Mouse (Mus musculus): ENCODE results near the gene Tas1r3.
A peak's percentile ranks its signal among the peaks of the same experiment; 100 is the strongest.

Tas1r3 gene

DNA sequence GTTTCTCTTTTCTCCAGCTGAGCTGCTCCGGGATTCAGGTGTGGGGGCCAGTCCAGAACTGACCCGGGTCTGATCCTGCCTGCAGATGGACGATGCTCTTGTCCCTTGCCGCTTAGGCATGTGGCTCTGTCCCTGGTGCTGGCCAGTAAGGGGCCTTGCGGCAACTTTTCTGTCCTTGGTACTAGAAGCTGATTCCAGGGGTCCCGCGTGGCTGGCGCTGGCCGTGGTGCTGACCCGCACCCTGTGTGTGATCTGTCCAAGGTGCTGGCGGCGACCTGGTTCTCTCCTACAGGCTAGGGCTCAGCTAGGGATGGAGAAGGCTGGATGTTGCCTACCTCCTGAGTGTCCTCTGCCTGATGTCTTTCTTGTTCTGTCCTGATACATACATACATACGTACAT lies 3.8 kb downstream of the Tas1r3 start:
- no peaks in the 10 kb centered on the region for H3K27me3 ChIP-seq (ENCODE audit: control insufficient read depth, insufficient read depth, low read length, poor library complexity, severe bottlenecking)
- DNase-seq (ENCODE audit: low read depth, low spot score), result peak; percentile 21
- H3K36me3 ChIP-seq (ENCODE audit: control insufficient read depth, insufficient read depth, low read length, poor library complexity, severe bottlenecking), result no peaks in the 10 kb centered on the region; the same call in none of the 2 replicates

DNA sequence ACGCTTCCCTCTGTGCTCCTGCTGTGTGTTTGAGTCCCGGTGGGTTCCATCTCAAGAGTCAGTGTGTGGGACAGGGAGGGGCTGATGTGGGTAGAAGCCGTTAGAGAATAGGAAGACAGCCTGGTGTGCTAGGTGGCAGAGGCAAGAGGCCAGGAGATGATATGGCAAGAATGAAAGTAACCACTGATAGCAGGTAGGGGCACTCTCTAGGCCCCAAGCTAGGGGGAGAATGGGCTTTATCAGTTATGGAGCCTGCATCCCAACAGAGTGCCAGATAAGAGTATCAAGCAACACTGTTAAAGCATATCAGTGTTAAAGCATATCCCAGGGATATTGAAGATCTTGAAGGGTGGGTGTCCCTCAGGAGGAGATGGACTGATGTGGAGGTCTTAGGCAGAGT lies 6.3 kb downstream of the Tas1r3 start:
- no peak for DNase-seq (ENCODE audit: low read depth, low spot score)
- H3K36me3 ChIP-seq (ENCODE audit: control insufficient read depth, insufficient read depth, low read length, poor library complexity, severe bottlenecking), result no peaks in the 10 kb centered on the region; the same call in none of the 2 replicates
- no peaks in the 10 kb centered on the region for H3K27me3 ChIP-seq (ENCODE audit: control insufficient read depth, insufficient read depth, low read length, poor library complexity, severe bottlenecking)

DNA sequence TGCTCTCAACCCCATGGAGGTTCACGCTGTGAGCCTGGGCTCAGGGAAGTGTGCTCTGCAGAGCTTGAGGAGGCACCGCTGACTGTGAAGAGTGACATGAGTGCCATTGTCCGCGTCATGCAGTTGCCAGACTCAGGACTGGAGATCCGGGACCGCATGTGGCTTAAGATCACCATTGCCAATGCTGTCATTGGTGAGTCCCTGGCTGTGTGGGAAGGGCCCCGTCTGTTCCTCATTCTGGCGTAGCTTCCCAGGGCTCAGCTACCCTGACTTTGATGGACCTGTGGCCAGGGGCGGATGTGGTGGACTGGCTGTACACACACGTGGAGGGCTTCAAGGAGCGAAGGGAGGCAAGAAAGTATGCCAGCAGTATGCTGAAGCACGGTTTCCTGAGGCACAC lies 7.1 kb downstream of the Tas1r3 start:
- no peaks in the 10 kb centered on the region for H3K27me3 ChIP-seq (ENCODE audit: control insufficient read depth, insufficient read depth, low read length, poor library complexity, severe bottlenecking)
- DNase-seq (ENCODE audit: low read depth, low spot score), result no peak
- no peaks in the 10 kb centered on the region; the same call in none of the 2 replicates for H3K36me3 ChIP-seq (ENCODE audit: control insufficient read depth, insufficient read depth, low read length, poor library complexity, severe bottlenecking)

DNA sequence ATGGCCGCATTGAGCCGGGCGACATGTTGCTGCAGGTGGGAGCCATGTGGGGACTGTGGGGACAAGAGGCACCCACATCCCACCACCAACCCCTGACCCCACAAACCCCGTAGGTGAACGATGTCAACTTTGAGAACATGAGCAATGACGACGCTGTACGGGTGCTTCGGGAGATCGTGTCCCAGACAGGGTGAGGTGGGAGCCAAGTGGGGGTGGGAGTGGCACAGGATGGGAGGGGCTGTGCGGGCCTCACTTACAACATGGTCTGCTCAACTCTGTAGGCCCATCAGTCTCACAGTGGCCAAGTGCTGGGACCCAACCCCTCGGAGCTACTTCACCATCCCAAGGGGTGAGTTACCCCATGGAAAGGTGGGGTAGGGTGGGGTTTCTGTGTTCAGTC lies 8.2 kb downstream of the Tas1r3 start:
- DNase-seq (ENCODE audit: low read depth, low spot score), result no peak
- Histone ChIP-seq H3K27me3 (ENCODE audit: control insufficient read depth, insufficient read depth, low read length, poor library complexity, severe bottlenecking) (no peaks in the 10 kb centered on the region), H3K36me3 (ENCODE audit: control insufficient read depth, insufficient read depth, low read length, poor library complexity, severe bottlenecking) (no peaks in the 10 kb centered on the region; the same call in 1 of the 2 replicates)

DNA sequence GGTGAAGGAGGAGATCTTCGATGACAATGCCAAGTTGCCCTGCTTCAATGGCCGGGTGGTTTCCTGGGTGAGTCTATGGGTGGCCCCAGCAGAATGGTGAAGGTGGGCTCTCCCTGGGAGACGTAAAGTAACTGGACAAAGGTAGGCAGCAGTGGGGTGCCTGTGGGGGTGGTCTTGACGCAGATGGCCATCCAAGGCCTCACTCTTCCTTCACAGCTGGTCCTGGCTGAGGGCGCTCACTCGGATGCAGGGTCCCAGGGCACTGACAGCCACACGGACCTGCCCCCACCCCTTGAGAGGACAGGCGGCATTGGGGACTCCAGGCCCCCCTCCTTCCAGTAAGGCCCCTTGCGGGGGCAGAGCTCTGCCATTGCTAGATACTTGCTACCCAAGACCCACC lies 9.7 kb downstream of the Tas1r3 start:
- Histone ChIP-seq H3K36me3 (ENCODE audit: control insufficient read depth, insufficient read depth, low read length, poor library complexity, severe bottlenecking) (no peaks in the 10 kb centered on the region; the same call in 1 of the 2 replicates), H3K27me3 (ENCODE audit: control insufficient read depth, insufficient read depth, low read length, poor library complexity, severe bottlenecking) (no peaks in the 10 kb centered on the region)
- DNase-seq (ENCODE audit: low read depth, low spot score), result no peak

DNA sequence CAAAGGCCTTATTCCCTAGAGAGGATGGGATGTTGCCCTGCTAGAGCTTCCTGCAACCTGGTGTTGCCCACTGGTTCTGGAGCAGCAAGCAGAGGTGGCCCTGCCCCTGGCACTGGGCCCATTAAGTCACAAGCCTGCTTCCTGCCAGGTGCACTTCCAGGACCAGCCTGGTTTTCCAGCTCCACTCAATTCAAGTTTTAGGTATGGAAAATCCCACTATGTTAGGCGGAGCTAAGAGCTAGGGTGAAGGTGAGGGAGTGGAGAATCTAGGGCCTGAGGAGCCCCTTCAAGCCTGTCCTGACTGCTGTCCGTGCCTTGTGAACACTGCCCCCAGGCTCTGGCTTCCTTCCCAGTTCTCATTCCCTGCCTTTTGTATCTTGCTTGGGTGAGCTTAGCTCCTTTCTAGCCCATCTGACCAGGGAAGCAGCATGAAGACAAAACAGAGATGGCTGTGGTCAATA lies 11.2 kb downstream of the Tas1r3 start:
- Histone ChIP-seq H3K27me3 (ENCODE audit: control insufficient read depth, insufficient read depth, low read length, poor library complexity, severe bottlenecking) (no peaks in the 10 kb centered on the region), H3K36me3 (ENCODE audit: control insufficient read depth, insufficient read depth, low read length, poor library complexity, severe bottlenecking) (no peaks in the 10 kb centered on the region; the same call in 1 of the 2 replicates)
- no peak for DNase-seq (ENCODE audit: low read depth, low spot score)

DNA sequence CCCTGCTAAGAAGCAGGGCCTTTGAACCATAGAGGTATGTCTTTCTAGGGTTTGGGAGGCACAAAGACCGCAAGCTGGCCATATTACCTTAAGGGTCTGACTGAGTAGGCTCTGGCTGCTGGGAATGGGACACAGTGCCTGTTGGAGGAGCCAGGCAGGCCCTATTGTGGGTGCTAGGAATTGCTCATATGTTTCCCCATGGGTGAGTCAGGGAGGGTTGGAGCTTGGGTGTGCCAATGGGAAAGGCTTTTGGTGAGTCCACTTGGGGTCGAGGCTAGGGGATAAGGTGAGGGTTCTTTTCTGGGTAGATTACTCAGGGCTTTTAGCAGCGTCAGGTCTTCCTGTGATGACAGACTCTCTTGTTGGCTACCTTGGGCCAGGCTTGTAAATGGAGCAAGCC lies 11.8 kb downstream of the Tas1r3 start:
- no peak for DNase-seq (ENCODE audit: low read depth, low spot score)
- no peaks in the 10 kb centered on the region; the same call in 1 of the 2 replicates for H3K36me3 ChIP-seq (ENCODE audit: control insufficient read depth, insufficient read depth, low read length, poor library complexity, severe bottlenecking)

DNA sequence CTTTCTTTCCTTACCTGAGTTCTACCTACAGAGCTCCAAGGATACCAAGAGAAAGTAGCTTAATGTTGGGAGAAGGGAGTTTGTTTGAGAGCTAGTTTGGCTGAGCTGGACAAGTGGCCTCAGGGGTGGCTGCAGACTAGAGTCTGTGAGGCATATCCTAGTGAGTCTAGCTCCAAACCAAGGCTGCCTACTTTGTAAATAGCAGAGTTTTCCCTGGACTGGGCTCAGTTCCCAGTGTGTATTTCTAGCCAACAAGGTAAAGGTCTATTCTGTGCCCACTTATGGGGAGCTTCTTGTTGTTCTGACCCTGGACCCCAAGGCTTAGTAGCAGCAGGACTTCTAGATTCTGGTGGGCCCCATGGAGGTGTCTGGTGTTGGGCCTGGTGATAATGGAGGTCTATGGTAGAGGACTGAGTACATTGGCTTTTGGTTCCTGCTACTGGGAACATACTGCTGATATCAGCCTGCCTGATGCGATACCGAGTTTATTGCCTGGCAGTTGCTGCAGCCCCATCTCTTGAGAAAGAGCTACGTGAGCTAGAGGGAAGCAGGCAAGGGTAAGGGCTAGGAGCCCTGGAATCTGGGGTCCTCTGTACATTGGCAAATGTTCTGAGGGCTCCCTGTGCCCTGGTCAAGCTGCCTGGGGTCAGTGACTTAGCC lies 13.2 kb downstream of the Tas1r3 start:
- Histone ChIP-seq H3K36me3 (ENCODE audit: control insufficient read depth, insufficient read depth, low read length, poor library complexity, severe bottlenecking) (no peaks in the 10 kb centered on the region), H3K27me3 (ENCODE audit: control insufficient read depth, insufficient read depth, low read length, poor library complexity, severe bottlenecking) (no peaks in the 10 kb centered on the region)
- DNase-seq (ENCODE audit: low read depth, low spot score), result no peak

More for the DNA sequence above, 11.8 kb downstream of the Tas1r3 start:
- no peaks in the 10 kb centered on the region for H3K27me3 ChIP-seq (ENCODE audit: control insufficient read depth, insufficient read depth, low read length, poor library complexity, severe bottlenecking)

DNA sequence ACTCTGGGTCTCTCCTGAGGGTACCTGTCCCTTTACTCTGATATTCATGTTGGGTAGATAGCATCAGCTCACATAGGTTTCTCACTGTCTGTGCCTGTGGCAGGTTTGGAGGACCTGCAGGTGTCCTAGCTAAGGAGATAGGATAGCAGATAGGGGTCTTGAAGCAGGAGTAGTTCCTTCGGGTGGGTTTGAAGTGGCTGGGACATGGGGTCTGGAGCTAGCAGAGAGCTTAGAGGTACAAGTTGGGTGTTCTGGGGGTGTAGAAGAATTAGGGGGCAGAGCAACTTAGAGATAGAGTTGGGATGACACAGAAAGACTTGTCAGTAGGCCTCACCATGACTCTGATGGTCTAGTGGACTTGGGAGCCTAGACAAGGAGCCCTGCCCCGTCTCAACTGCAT lies 13.8 kb downstream of the Tas1r3 start:
- DNase-seq (ENCODE audit: low read depth, low spot score), result no peak
- no peaks in the 10 kb centered on the region for H3K36me3 ChIP-seq (ENCODE audit: control insufficient read depth, insufficient read depth, low read length, poor library complexity, severe bottlenecking)
- no peaks in the 10 kb centered on the region for H3K27me3 ChIP-seq (ENCODE audit: control insufficient read depth, insufficient read depth, low read length, poor library complexity, severe bottlenecking)

DNA sequence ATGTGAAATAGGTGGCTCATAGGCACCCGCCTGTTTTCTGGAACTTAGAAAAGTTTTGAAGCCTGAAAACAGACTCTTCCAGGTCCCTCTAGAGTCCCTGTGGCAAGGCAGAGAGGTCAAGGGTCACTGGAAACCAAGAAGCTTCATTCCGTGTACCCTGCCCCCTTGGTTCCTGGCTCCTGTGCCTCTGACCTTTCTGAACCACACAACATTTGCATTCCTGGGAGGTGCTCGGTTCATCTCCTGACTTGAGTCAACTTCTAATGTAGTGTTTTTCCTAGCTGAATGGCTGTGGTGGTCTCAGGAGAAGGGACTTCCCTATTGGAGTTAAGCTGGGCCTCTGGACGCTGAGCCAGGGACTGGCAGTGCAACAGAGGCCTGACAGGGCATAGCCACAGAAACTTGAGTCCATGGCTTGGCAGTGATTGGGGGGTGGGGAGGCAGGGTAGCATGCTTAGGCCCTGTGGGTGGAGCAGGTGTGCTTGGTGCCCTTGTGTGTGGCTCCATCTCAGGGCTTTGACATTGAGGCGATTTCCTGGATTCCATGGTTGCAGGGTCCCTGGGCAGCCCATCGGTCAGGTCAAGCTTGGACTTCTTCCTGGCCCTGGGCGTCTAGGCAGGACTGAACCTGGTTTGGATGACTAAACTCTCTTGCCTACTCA lies 14.6 kb downstream of the Tas1r3 start:
- H3K27me3 ChIP-seq (ENCODE audit: control insufficient read depth, insufficient read depth, low read length, poor library complexity, severe bottlenecking), result no peaks in the 10 kb centered on the region
- H3K36me3 ChIP-seq (ENCODE audit: control insufficient read depth, insufficient read depth, low read length, poor library complexity, severe bottlenecking), result no peaks in the 10 kb centered on the region
- no peak for DNase-seq (ENCODE audit: low read depth, low spot score)

DNA sequence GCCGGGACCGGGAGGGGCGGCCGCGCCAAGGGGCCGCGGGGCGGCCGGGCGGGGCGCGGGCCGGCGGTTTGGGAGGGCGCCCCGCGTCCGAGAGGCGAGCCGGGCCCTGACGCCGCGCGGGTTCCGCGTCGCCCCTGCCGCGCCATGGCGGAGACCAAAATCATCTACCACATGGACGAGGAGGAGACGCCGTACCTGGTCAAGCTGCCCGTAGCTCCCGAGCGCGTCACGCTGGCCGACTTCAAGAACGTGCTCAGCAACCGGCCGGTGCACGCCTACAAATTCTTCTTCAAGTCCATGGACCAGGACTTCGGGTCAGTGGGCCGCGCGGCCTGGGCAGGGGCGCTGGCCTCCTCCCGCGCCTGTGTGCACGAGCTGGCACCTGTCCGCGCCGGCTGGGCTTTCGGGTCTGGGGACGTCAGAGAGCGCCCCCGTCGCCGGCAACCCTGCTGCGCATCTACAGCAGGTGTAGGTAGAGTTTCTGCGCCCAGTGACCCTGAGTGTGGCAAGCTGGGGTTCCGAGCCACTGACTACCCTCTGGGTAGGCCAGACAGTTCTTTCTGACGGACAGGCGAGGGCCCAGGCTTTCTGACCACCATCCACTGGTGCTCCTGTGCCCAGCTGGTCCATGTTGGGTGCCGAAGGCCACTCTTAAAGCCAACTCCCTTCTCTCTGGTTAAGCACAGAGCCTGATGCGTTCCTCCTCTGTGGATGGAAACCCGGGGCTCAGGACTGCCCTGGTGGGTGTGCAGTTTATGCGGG lies 15.4 kb downstream of the Tas1r3 start:
- peak; percentile 55 for DNase-seq (ENCODE audit: low read depth, low spot score)
- no peaks in the 10 kb centered on the region for H3K27me3 ChIP-seq (ENCODE audit: control insufficient read depth, insufficient read depth, low read length, poor library complexity, severe bottlenecking)
- no peaks in the 10 kb centered on the region for H3K36me3 ChIP-seq (ENCODE audit: control insufficient read depth, insufficient read depth, low read length, poor library complexity, severe bottlenecking)

DNA sequence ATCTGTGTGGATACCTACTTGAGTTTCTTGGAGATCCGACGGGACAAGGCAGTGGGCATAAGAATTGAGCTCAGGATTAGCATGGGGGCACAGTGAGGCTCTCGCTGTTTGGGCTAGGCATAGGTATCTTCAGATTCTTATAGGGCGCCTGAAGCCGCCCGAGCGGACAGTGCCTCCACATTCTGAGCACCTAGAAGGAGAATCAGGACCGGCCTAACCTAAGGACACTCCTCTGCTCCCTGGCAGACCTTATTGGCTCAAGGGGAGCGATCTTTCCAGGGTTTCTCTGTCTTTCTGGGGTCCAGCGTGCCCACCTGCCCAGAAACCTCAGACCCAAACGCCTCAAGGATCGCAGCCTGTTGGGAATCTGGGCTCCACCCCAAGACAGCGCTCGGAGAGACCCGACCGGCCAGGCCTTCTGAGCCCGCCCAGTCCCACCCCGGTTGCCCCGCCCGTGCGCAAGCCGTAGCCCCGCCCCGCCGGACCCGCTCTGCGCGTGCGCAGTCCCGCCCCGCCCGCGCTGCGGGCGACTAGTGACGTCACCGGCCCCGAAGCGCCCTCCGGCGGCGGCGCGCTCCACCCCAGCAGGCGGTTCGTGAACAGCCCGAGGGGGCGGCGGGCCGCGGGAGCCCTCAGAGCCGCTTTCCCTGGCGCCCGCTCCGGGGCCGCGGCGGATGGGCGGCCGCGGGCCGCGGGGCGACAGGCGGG lies 16.1 kb downstream of the Tas1r3 start, which contains the start of gene Dvl1:
Gene Dvl1, plus strand, starts transcription at position 532 of the 708 bp plus-strand sequence.
- Histone ChIP-seq H3K36me3 (ENCODE audit: control insufficient read depth, insufficient read depth, low read length, poor library complexity, severe bottlenecking) (no peaks in the 10 kb centered on the region), H3K27me3 (ENCODE audit: control insufficient read depth, insufficient read depth, low read length, poor library complexity, severe bottlenecking) (no peaks in the 10 kb centered on the region)
- peak; percentile 95 for DNase-seq (ENCODE audit: low read depth, low spot score)

DNA sequence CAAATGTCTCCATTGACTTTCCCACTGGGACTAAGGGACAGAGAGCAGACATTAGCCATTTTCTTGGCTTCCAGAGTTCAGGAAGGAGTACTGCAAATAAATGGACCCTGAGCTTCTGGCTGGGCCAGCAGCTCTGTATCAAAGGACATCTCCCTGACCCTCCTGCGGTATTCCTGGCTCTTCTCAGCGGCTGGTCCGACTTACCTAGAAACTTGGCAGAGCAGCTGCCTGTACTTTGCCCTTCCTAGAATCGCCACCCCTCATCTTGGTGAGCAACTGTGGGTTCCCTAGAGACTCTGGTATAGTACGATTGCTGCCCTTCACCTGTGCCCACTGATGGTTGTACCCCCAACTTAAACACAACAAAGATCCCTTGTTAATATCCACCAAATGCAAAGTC lies 19.9 kb downstream of the Tas1r3 start:
- Histone ChIP-seq H3K36me3 (ENCODE audit: control insufficient read depth, insufficient read depth, low read length, poor library complexity, severe bottlenecking) (no peaks in the 10 kb centered on the region), H3K27me3 (ENCODE audit: control insufficient read depth, insufficient read depth, low read length, poor library complexity, severe bottlenecking) (no peaks in the 10 kb centered on the region)
- DNase-seq (ENCODE audit: low read depth, low spot score), result no peak

DNA sequence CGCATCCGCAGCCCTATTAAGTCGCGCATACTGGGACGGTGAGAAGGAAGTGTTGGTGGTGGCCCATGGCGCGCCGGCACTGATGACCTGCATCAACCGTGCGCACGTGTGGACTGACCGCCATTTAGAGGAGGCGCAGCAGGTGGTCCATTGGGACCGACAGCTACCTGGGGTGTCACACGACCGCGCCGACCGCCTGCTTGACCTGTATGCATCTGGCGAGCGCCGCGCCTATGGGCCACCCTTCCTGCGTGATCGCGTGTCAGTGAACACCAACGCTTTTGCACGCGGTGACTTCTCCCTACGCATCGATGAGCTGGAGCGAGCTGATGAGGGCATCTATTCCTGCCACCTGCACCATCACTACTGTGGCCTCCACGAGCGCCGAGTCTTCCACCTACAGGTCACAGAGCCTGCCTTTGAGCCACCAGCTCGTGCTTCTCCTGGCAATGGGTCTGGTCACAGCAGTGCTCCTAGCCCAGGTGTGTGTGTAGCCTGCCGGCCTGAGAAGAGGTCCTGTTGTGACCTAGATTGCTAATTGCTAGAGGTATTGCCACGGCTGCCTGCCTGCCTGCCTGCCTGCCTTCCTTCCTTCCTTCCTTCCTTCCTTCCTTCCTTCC lies 21.4 kb downstream of the Tas1r3 start:
- DNase-seq (ENCODE audit: low read depth, low spot score), result peak; percentile 64

More for the DNA sequence above, 21.4 kb downstream of the Tas1r3 start:
- Histone ChIP-seq H3K36me3 (ENCODE audit: control insufficient read depth, insufficient read depth, low read length, poor library complexity, severe bottlenecking) (no peaks in the 10 kb centered on the region), H3K27me3 (ENCODE audit: control insufficient read depth, insufficient read depth, low read length, poor library complexity, severe bottlenecking) (no peaks in the 10 kb centered on the region)

Measured in splenic B cell, adult 2 months (primary cell).